Mouse (Mus musculus): ENCODE measurements around the gene Csf2.
A peak's percentile ranks its signal among the peaks of the same experiment; 100 is the strongest.

The Csf2 gene

GRCm38 (mm10) chr11:54236939-54237338 is 12.5 kb downstream of the Csf2 start:
- no peak for DNase-seq (ENCODE audit: low spot score in 2 of 2)

GRCm38 (mm10) chr11:54227478-54227877 is 22.0 kb downstream of the Csf2 start:
- no peak for DNase-seq (ENCODE audit: low spot score in 2 of 2)

GRCm38 (mm10) chr11:54224475-54224986 is 24.9 kb downstream of the Csf2 start:
- no peak for DNase-seq (ENCODE audit: low spot score in 2 of 2)

GRCm38 (mm10) chr11:54223637-54224474 is 25.6 kb downstream of the Csf2 start:
- no peak for DNase-seq (ENCODE audit: low spot score in 2 of 2)

GRCm38 (mm10) chr11:54219903-54220740 is 29.3 kb downstream of the Csf2 start:
- no peak for DNase-seq (ENCODE audit: low spot score in 2 of 2)

- no peak for DNase-seq (ENCODE audit: low spot score in 2 of 2)
Observed at GRCm38 (mm10) chr11:54219191-54219590, 30.3 kb downstream of the Csf2 start.

GRCm38 (mm10) chr11:54217384-54217783 is 32.1 kb downstream of the Csf2 start:
- no peak for DNase-seq (ENCODE audit: low spot score in 2 of 2)

GRCm38 (mm10) chr11:54216091-54216490 is 33.4 kb downstream of the Csf2 start:
- DNase-seq (ENCODE audit: low spot score in 2 of 2) = no peak

GRCm38 (mm10) chr11:54214499-54215443 is 34.7 kb downstream of the Csf2 start:
- peak in 1 of 2 experiments; percentile 11 for DNase-seq (ENCODE audit: low spot score in 2 of 2)

GRCm38 (mm10) chr11:54213631-54214030 is 35.8 kb downstream of the Csf2 start:
- peak; percentile 4 to 26 for DNase-seq (ENCODE audit: low spot score in 2 of 2)

- no peak for DNase-seq (ENCODE audit: low spot score in 2 of 2)
Observed at GRCm38 (mm10) chr11:54206993-54207392, 42.5 kb downstream of the Csf2 start.

- no peak for DNase-seq (ENCODE audit: low spot score in 2 of 2)
Observed at GRCm38 (mm10) chr11:54205366-54205765, 44.1 kb downstream of the Csf2 start.

GRCm38 (mm10) chr11:54204781-54205180 is 44.7 kb downstream of the Csf2 start:
- no peak for DNase-seq (ENCODE audit: low spot score in 2 of 2)

- no peak for DNase-seq (ENCODE audit: low spot score in 2 of 2)
Observed at GRCm38 (mm10) chr11:54203162-54203561, 46.3 kb downstream of the Csf2 start.

- no peak for DNase-seq (ENCODE audit: low spot score in 2 of 2)
Observed at GRCm38 (mm10) chr11:54201881-54202685, 47.4 kb downstream of the Csf2 start.

- DNase-seq (ENCODE audit: low spot score in 2 of 2) = no peak
Observed at GRCm38 (mm10) chr11:54201287-54201773, 48.1 kb downstream of the Csf2 start.

Data from thymus, postnatal 10 days (tissue).